Mouse (Mus musculus): ENCODE data around the gene Pkd1.

The Pkd1 gene

GRCm38 (mm10) chr17:24565792-24566191 is 16.2 kb downstream of the Pkd1 start:
- no peak for DNase-seq (ENCODE audit: low read depth, low spot score)

GRCm38 (mm10) chr17:24567034-24567779 is 17.6 kb downstream of the Pkd1 start:
- no peak for DNase-seq (ENCODE audit: low read depth, low spot score)

DNA sequence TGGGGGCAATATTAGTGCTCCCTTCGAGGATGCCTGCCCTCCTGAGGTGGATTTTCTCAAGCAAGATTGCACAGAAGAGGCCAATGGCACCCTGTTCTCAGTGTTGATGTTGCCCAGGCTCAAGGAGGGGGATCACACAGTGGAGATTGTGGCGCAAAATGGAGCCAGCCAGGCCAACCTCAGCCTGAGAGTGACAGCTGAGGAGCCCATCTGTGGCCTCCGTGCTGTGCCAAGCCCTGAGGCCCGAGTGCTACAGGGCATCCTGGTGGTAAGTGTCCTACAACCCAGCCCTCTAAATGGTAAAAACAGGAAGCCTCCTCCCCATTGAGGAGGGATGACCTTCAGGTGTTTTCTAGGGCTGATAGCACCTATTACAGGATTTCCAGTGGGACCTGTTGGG is 20.2 kb downstream of the Pkd1 start:
- DNase-seq (ENCODE audit: low read depth, low spot score) = no peak

GRCm38 (mm10) chr17:24572651-24573245 is 23.1 kb downstream of the Pkd1 start:
- DNase-seq (ENCODE audit: low read depth, low spot score) = no peak

DNA sequence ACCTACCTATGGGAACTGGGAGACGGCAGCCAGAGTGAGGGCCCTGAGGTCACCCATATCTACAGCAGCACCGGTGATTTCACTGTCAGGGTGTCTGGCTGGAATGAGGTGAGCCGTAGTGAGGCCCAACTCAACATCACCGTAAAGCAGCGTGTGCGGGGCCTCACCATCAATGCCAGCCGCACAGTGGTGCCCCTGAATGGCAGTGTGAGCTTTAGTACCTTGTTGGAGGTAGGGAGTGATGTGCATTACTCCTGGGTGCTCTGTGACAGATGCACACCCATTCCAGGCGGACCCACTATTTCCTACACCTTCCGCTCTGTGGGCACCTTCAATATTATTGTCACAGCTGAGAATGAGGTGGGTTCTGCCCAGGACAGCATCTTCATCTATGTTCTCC is 24.2 kb downstream of the Pkd1 start:
- DNase-seq (ENCODE audit: low read depth, low spot score) = no peak

GRCm38 (mm10) chr17:24579532-24579931 is 29.9 kb downstream of the Pkd1 start:
- DNase-seq (ENCODE audit: low read depth, low spot score) = no peak

DNA sequence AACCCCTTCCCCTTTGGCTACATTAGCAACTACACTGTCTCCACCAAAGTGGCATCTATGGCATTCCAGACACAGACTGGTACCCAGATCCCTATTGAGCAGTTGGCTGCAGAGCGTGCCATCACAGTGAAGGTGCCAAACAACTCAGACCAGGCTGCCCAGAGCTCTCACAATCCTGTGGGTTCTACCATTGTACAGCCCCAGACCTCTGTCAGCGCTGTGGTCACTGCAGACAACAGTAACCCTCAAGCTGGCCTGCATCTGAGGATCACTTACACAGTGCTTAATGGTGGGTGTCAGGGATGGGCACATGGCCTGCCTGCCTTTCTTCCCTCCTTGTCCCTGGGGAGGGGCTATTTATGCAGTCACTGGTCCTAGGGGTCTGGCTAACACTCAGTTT is 30.7 kb downstream of the Pkd1 start:
- no peak for DNase-seq (ENCODE audit: low read depth, low spot score)

DNA sequence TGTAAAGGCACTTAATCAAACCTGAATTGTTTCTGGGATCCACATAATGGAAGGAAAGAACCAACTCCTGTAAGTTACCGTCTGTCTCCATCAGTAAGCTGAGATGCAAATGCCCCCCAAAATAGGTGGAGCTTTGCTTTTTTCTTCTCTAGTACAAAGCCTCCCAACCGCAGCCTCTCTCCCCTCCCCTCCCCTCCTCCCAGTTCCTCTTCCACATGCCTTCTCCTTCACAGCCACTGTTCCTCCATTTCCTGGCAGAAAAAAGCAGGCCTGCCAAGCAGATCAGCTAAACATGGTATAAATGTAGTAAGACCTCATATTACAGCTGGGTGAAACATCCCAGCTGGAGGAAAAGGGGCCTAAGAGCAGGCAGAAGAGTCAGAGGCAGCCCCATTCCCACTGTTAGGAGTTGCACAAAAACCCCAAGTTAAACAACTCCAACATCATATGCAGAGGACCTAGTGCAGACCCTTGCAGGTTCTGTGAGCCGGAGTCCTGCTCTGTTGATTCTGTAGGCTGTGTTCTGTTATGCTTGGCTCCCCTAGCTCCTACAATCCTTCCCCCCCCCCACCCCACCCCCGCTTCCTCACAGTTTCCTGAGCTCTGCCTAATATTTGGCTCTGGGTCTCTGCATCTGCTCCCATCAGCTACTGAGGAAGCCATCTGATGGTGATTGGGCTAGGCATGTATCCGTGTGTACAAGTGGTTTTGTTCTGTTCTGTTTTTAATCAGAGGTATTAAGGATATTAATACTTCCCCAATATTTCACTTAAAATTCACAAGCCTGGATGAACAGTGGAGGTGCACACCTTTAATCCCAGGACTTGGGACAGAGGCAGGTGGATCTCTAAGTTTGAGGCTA is 34.2 kb downstream of the Pkd1 start:
- DNase-seq (ENCODE audit: low read depth, low spot score) = no peak

- DNase-seq (ENCODE audit: low read depth, low spot score) = no peak
Observed at GRCm38 (mm10) chr17:24584520-24584919, 34.9 kb downstream of the Pkd1 start.

DNA sequence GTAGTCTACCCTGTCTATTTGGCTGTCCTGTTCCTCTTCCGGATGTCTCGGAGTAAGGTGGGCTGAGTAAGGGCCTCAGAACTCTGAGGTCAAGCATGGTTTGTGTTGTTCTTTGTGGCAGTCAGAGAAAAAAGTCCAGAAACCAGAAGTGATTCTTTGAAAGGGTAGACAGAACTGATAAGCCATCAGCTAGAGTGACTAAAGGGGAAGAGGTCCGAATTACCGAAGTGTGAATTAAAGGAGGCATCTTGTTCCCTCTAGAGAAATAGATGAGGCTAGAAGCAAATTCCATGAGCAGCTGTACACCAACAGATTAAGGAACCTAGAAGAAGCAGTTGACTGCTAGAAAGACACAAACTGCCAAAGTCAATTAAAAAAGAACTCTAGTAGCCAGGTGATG is 36.9 kb downstream of the Pkd1 start:
- no peak for DNase-seq (ENCODE audit: low read depth, low spot score)

DNA sequence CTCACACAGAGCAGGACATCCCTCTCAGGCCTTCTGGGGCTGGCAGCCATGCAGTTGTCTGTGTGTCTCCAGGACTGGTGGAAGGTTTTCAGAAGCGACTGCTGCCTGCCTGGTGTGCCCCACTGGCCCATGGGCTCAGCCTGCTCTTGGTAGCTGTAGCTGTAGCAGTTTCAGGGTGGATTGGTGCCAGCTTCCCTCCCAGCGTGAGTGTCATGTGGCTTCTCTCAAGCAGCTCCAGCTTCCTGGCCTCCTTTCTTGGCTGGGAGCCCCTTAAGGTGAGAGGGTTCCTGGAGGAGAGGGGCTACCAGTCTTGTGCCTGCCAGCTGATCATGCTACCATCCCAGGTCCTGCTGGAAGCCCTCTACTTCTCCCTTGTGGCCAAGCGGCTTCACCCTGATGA is 41.3 kb downstream of the Pkd1 start:
- no peak for DNase-seq (ENCODE audit: low read depth, low spot score)

- DNase-seq (ENCODE audit: low read depth, low spot score) = no peak
Observed at GRCm38 (mm10) chr17:24591695-24592094, 42.1 kb downstream of the Pkd1 start.

GRCm38 (mm10) chr17:24593248-24593647 is 43.6 kb downstream of the Pkd1 start:
- no peak for DNase-seq (ENCODE audit: low read depth, low spot score)

GRCm38 (mm10) chr17:24593992-24594890 is 44.6 kb downstream of the Pkd1 start:
- no peak for DNase-seq (ENCODE audit: low read depth, low spot score)

DNA sequence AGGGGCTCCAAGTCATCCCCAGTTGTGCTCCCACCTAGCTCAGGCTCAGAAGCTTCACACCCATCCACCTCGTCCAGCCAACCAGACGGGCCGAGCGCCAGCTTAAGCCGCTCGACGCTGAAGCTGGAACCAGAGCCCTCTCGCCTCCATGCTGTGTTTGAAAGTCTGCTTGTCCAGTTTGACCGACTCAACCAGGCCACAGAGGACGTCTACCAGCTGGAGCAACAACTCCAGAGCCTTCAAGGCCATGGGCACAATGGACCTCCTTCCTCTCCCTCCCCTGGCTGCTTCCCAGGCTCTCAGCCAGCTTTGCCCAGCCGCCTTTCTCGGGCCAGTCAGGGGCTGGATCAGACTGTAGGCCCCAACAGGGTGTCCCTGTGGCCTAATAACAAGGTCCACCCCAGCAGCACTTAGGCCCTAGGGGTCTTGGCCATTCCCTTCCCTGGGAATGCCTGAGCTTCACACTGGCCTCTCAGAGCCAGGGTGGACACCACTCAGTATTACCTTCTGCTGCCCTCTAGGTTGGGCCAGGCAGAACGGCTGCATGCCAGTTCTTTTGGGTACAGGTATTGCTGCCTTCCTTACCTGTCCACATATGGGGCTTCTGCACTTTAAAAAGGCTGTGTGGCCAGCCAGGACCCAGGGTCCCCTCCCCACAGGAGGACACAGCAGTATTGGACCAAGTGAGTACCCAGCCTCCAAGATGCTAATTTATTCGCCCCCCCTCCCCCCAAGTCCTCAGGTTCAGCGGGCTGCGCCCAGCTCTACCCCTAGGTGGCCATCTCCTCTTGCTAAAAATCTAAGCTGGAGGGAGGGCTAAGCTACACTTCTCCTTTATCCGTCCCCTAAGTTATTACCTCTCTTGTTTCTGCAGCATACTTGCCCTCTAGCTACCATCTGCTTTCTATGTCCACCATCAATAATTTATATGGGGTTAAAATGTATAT is 45.8 kb downstream of the Pkd1 start:
- DNase-seq (ENCODE audit: low read depth, low spot score) = peak; percentile 15

GRCm38 (mm10) chr17:24596073-24596466 is 46.4 kb downstream of the Pkd1 start:
- DNase-seq (ENCODE audit: low read depth, low spot score) = no peak

DNA sequence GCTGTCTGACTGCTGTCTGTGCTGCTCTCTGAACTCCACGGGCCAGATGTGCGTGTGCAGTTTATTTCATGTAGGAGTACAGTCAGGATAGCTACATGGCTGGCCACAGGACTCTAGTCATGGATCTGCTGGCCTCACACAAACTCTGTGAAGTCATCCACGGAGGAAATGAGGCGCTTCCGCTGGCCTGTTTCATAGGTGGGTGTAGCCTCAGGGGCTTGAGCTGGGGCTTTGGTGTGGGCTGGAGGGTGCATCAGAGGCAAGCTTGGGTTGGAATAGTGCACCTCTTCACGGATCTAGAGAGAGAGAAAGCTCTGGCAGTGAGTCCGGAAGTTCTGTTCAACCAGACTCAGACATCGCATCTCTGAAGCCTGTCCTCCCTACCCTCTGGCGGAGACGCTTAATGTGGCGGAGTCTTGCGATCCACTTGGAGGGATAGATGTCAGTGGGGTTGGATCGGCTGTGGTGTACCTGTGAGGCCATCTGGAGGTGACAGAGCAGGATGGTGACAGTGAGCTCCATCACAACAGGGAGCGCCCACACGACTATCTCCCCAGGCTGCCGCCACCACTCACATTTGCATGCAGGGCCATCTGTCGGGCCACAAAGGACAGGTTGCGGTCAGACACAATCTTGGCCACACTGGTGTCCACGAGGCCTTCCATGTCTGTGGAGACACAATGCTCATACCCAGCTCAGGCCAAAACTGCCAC is 47.0 kb downstream of the Pkd1 start:
- no peak for DNase-seq (ENCODE audit: low read depth, low spot score)

DNA sequence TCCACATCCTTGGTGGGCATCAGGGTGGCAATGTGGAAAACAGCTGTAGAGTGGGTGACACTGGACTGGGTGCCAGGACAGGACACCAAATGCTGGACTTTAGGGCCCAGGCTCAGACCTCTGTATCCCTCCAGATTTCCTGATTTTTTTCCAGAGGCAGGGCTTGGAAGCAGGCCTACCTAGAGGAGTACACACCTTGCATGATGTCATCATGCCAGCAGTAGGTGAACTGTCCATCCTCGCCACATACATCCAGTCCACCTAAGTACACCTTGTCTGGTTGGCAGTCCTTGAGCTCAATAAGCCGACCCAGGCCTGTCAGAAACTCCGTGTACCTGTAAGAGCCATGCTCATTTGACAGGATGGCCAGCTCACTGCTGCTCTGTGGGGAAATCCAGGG is 48.4 kb downstream of the Pkd1 start:
- no peak for DNase-seq (ENCODE audit: low read depth, low spot score)

DNA sequence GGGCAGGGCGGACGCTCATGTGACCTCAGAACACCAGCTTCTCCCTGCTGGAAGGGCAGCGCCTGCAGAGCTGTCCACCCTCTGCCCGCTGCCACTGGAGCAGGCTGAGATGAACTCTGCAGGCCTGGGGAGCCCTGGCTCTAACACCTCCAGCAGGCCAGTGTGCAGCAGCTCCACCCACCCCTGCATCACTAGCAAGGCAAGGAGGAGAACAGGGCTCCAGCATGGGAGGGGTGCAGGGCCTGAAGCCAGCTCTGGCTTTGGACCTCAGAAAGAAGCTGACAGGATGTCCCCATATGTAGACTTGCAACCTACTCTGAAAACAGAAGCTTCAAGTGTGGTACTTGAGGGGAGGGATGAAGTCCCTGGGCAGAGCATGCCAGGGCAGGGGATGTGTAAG is 50.9 kb downstream of the Pkd1 start:
- DNase-seq (ENCODE audit: low read depth, low spot score) = no peak

DNA sequence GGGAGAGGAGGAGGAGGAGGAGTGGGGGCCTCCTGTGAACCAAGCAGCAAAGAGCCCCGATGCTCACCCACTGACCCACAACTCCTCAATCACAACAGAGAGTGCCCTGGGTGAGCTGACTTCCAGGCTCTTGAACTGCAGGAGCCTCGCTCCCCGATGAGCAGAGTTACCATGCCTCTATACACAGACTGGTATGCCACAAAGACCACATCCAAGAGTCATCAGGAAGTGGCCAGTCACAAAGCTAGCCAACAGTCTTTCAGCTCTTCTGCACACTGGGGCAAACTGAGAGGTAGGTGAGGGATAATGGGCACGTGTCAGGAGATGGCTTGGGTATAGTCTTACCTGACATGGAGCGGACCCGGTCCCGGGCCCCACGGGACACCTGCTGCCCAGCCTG is 54.3 kb downstream of the Pkd1 start:
- no peak for DNase-seq (ENCODE audit: low read depth, low spot score)
